Mouse (Mus musculus): ENCODE measurements around the gene Slfnl1.

The Slfnl1 gene

GRCm38 (mm10) chr4:120531986-120532385 lies at the start of gene Slfnl1:
TSS of gene Slfnl1 (plus strand) at chr4:120532231.
- no peak for DNase-seq

DNA sequence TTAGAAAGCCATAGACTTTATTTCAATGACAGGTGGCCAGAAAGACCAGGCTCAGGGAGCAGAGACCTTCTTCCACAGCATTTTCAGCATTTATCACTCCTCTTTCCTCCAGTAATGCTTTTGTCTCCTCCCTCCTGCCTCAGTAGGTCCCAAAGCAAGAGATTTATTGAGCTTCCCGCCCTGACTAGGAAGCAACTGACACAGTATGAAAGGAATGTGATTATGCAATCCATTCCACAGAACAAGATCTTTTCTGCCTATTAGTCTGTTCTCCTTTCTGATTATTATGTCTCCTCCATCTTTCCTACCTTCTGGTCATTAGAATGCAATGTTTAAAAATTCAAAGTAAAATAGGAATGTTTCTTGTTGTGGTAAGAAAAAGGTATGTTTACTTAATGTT lies 44.3 kb upstream of the Slfnl1 start:
- no peak for DNase-seq

DNA sequence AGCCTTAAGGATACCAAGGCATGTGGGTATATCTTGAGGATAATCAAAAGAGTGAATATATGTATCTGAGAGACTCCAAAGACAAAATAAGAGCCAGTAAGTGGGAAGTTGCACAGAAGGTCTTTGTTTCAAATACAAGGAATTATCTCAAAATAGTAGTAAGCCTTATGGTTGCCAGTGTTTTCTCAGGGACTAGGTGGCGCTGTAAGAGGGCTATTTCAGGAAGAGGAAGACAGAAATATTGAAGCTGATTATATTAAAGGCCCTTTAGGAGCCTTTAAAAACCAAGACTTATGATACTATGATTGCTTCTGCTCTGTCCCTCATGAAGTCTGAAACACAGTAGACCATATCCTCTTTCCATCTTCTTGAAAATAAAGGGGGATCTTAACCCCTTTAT lies 25.1 kb upstream of the Slfnl1 start:
- DNase-seq = no peak

DNA sequence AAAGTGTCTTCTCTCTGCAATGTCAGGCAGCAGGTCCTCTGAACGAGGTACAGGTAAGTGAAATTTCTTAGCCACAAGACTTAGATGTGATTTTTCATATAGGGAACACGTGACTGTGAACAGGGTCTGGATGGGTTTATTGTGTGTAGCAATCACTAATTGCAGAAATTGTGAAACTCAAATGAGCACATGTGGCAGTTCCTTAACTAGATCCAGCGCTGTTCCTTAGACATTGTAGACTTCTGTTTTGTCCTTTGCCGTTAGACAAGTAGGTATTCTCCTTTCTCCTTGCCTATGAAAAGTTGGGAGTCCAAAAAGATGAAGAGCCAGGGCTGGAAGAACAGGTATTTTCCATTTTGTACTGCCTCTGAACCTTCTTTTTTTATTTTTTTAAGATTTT lies 20.8 kb upstream of the Slfnl1 start:
- no peak for DNase-seq

- no peak for DNase-seq
These were observed 17.7 kb upstream of the Slfnl1 start for GRCm38 (mm10) chr4:120514366-120514765.

DNA sequence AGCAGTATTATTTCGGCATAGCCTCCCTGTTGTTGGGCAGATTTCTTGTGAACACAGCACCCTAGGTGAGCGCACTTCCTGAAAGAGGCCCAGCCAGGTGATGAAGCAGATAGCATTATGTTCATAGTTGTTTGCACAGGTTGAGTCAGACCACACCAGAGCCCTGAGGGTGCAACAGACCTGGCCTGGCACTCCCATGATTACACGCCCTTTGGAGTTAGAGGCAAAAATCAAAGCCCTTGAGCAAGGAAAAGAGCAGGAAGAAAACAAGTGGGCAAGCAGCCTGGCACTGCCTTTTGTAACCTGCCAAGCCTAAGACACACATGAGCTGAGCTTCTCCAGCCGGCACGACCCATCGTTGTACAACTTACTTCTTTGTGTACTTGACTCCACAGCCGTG lies 15.5 kb upstream of the Slfnl1 start:
- no peak for DNase-seq

DNA sequence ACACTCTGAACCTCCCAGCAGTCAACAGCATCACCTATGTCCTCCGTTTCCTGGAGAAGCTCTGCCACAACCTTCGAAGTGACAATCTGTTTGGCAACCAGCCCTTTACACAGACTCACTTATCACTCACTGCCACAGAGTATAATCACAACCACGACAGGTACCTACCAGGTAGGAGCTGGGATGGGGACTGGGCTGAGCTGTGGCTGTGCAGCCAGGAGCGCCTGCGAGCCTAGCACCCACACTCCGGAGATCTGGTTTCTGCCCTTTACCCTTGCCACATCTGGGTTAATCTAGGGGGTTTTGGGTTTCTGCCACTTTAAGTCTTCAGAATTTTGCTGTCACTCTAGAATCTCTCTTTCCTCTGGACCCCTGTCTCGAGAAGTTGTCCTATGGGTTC lies 15.1 kb upstream of the Slfnl1 start:
- no peak for DNase-seq

DNA sequence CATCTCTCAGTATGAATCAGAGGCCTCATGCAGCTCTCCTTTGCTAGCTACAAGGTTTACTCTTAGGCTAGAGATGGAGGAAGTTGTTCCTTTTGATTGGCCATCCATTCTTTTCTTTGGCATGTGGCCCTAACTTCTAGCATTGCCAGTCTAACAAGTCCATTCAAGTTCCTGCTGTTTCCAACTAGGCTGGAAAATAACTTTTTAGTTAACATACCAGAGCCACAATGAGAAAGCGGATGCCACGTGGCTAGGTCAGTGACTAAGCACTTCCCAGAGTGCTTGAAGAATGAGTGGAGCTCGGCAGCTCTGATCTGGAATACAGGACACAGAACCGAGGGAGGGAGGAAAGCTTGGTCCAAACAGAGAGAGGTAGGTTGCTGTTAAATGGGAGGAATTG lies 14.7 kb upstream of the Slfnl1 start:
- no peak for DNase-seq

- no peak for DNase-seq
These were observed 10.3 kb upstream of the Slfnl1 start for GRCm38 (mm10) chr4:120521761-120522160.

- no peak for DNase-seq
These were observed 9.7 kb upstream of the Slfnl1 start for GRCm38 (mm10) chr4:120522351-120522750.

DNA sequence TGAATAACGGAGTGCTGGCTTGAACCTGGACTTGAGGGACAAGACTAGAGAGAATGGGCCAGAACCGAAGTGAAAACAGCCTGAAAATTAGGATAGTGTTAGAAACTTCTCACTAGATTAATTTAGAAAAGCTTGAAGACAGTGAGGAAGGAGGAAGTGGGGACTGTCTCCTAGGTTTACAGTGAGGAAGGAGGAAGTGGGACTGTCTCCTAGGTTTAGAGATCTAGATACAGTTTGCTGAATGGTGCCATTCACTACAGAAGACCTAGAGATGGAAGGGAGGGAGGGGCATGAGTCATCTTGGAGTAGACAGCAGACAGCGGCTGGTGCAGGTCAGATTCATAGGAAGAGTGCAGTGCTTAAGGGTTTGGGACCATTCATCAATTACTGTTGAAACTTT lies 8.9 kb upstream of the Slfnl1 start:
- DNase-seq = no peak

GRCm38 (mm10) chr4:120528171-120528570 lies 3.9 kb upstream of the Slfnl1 start:
- no peak for DNase-seq

- no peak for DNase-seq
These were observed 6.6 kb downstream of the Slfnl1 start for GRCm38 (mm10) chr4:120538664-120539063.

GRCm38 (mm10) chr4:120544896-120545295 lies 12.9 kb downstream of the Slfnl1 start:
- DNase-seq = no peak

DNA sequence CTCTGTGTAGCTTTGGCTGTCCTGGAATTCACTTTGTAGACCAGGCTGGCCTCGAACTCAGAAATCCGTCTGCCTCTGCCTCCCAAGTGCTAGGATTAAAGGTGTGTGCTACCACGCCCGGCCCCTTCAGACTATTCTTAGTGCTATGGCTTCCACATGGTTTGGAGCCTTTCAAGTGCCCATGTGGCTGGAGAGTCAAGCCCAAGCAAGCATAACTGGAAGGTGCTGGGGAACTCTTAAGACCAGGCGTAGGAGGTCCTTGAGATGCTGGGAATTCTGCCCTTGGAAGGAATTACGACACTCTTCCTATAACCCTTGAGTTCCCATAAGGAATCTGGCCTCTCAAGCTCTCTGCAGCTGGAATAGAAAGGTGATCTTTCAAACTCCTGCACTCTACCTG lies 24.6 kb downstream of the Slfnl1 start:
- no peak for DNase-seq

GRCm38 (mm10) chr4:120565726-120566125 lies 33.7 kb downstream of the Slfnl1 start:
- no peak for DNase-seq

DNA sequence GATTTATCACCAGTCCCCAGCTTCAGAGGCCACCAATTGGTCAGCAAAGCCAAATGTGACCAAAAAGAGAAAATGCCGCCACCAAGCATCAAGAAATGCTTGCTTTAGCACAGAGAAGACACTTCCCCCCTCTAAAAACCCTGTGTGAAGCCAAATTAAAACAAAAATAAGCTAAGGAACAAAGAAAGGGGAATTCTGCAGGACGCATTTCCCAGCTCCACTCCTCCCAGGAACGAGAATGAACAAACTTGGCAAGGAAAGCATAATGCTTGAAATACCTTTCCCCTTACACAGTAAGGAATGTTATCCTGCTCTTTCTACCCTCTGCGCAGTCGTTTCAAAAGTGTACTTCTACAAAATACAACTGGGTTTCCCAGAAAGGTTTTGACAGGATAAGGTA lies 36.0 kb downstream of the Slfnl1 start:
- DNase-seq = no peak

- no peak for DNase-seq
These were observed 37.0 kb downstream of the Slfnl1 start for GRCm38 (mm10) chr4:120569025-120569424.

GRCm38 (mm10) chr4:120569486-120570437 lies 37.7 kb downstream of the Slfnl1 start, which contains the start of gene Ctps:
TSS of gene Ctps (minus strand) at chr4:120570276.
- DNase-seq = peak; percentile 96

- DNase-seq = no peak
These were observed 38.5 kb downstream of the Slfnl1 start for GRCm38 (mm10) chr4:120570438-120571069.

DNA sequence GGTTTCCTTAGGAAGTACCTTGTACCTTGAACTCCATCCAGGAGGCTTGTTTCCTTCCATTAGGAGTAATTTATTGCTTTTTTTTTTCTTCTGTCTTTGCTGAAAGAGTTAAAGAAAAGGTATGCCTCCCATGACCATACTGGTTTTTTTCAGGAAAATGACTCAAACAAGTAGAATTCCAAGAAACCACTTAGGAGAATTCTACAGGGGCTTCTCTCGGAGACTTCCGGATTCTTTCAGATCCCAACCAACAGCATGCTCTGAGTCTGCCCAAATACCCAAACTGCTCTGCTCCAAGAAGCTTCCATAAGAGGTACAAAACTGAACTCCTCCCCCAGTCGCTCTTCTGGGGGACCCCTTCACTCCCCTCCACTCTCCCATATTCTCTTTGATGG lies 39.0 kb downstream of the Slfnl1 start:
- no peak for DNase-seq

DNA sequence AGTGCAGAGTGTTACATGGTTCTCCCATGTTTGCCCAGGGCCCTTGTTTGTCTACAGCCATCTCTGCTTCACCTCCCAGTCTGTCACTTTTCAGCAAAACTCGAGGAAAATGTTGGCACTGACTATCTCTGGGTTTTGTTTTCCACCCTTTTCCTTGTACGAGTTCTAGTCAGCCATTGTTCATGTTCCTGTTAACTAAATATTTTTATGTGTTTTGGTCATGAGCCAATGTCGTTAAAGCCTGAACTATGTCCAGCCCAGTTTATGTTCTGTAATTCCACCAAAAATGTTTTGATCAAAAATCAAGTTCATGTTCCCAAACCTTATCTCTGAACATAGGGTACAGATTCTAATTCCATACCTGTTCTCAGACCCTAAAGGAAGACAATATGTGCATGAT lies 39.7 kb downstream of the Slfnl1 start:
- no peak for DNase-seq

DNA sequence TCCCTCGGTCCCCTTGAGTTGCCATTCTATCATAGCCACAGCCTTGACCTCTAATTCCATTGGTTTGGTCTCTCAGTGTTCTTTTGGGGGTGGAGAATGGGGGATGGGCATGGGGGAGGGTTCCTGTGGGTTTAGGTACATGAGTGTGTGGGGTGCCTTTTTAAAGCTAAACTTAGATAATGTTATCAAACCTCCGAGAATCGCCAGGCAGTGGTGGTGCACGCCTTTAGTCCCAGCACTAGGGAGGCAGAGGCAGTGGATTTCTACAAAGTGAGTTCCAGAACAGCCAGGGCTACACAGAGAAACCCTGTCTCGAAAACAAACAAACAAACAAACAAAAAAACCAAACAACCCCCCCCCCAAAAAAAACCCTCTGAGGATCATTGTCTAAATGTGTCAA lies 48.9 kb downstream of the Slfnl1 start:
- DNase-seq = no peak

DNA sequence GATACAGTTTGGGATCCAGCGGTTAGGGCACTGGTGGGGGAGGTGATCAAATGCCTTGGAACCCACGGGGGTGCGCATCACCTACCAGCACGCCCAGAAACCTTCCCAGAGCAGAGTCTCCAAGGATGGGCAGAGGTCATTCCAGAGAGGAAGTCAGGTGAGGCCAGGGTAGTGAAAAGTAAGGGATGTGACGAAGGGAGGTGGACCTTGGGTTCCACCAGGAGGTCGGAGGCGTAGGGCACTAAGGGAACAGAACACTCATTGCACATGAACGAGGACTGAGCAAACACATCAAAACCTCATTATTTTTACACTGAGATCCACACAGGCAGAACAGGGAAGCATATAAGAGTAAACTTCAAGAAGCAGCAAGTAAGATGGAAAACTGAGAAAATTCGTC lies 49.7 kb downstream of the Slfnl1 start:
- no peak for DNase-seq
